Comparison of ENCODE assay signal across 8 mouse cellular contexts in the genomic region with DNA sequence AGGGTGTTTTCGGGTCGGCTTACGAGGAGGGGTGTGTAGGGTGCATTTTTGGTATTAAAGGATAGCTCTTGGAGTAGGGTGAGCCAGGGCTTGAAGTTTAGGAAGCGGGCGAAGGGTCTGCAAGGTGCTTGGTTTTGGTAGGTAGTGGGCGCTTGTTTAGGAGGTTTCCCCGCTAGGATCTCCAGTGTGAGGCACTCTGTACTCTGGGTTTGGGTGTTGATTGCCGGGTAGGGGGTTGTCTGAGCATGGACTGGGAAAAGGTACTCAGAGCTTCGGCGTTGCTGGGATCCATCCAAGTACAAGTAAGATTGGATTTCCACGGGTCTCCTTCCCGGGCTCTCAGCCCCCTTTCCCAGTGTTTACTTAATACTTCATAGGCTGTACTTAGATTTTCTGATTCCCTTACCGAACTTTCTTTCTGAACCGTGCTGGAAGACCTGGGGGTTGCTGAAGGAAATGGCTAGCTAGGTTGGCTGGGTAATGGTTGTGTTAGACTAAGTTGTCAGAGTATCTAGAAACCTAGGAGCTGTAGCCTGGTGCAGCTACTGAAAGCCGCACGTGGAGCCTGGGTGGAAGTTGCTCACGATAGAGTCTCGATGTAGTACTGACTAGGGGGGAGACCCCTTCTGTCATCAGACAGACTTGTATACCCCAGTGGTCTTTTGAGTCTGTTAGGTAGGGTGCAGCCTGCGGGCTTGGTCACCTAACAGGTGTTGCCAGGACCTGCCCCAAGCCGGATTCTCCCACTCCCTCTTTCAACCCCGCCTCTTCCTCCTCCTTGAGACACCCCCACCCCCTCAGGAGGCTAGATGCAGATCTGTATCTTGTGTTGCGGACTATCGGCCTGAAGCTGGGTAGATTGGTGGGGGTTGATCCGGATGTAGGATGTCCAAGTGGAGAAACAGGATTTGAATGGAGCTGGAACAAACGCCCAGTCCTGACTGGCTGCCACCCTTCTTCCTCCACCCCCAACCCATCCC. TPM values are rescaled to one million over a fixed set of nuclear protein-coding genes. Genes with fewer than 3 reads are reported as not detected.
DNase-seq lines count a peak whose midpoint lies in the region; ATAC-seq and TF ChIP-seq lines count a peak whose summit lies in the region.

No protein-coding gene starts in this region.

- H3K27ac ChIP-seq in cortical plate, adult 2 months (ENCODE audit: insufficient read depth, low read length) = peak overlapping the region; percentile 82
- no peak overlapping the region for H3K27ac ChIP-seq in hindbrain, embryonic 13.5 days
- H3K27ac ChIP-seq in liver, embryonic 12.5 days = no peak overlapping the region
- 0 out of 2 replicates have a peak overlapping the region, but pooled peaks have one; percentile 14 for H3K27ac ChIP-seq in neural tube, embryonic 15.5 days (replicated peaks)

- peak; percentile 7; the same call in 1 of the 2 replicates for TF ChIP-seq POLR2A in cortical plate, adult 2 months (IDR thresholded peaks at IDR 0.05; ENCODE audit: extremely low read depth, insufficient read depth, low read length)

- DNase-seq in heart, adult 11 months = peak; percentile 96
- DNase-seq in heart, postnatal 25 days (ENCODE audit: low spot score) = no peak
- no peak for DNase-seq in layer of hippocampus, postnatal 14 days (ENCODE audit: low spot score in 2 of 2)
- DNase-seq in spleen, postnatal 4 days (ENCODE audit: low spot score in 2 of 2) = no peak

- H3K9me3 ChIP-seq in hindbrain, embryonic 13.5 days = no peaks in the 10 kb centered on the region
- H3K9me3 ChIP-seq in liver, embryonic 12.5 days (replicated peaks) = no peaks in the 10 kb centered on the region
- H3K9me3 ChIP-seq in neural tube, embryonic 15.5 days (replicated peaks) = no peaks in the 10 kb centered on the region

- no peak for TF ChIP-seq CTCF in cortical plate, adult 2 months (IDR thresholded peaks at IDR 0.05; ENCODE audit: extremely low read depth, insufficient read depth, low read length)

- H3K9ac ChIP-seq in hindbrain, embryonic 13.5 days = peak overlapping the region; percentile 71
- H3K9ac ChIP-seq in liver, embryonic 12.5 days = peak overlapping the region; percentile 48; the same call in 1 of the 2 replicates
- H3K9ac ChIP-seq in neural tube, embryonic 15.5 days (replicated peaks) = peak overlapping the region; percentile 58

- intact Hi-C loops in heart, postnatal 25 days (cut with DNase I) = loop anchor here (2.0 kb wide), 2 partner anchors 15 to 27 kb away; no protein-coding TSS in a partner anchor

- H3K4me2 ChIP-seq in hindbrain, embryonic 13.5 days = peak overlapping the region; percentile 89
- H3K4me2 ChIP-seq in liver, embryonic 12.5 days = peak overlapping the region; percentile 74
- H3K4me2 ChIP-seq in neural tube, embryonic 15.5 days = peak overlapping the region; percentile 88

- 6% methylated on average over 25 of the region's 25 CpGs for WGBS in hindbrain, embryonic 13.5 days
- 2% methylated on average over 25 of the region's 25 CpGs for WGBS in liver, embryonic 12.5 days (ENCODE audit: insufficient replicate concordance)
- WGBS in neural tube, embryonic 15.5 days = 7% methylated on average over 25 of the region's 25 CpGs

- peak overlapping the region; percentile 71 for H3K4me3 ChIP-seq in cortical plate, adult 2 months (ENCODE audit: insufficient read depth, low read length)
- peak overlapping the region; percentile 53 for H3K4me3 ChIP-seq in hindbrain, embryonic 13.5 days
- H3K4me3 ChIP-seq in liver, embryonic 12.5 days = peak overlapping the region; percentile 52
- H3K4me3 ChIP-seq in neural tube, embryonic 15.5 days (replicated peaks) = peak overlapping the region; percentile 45

- H3K4me1 ChIP-seq in cortical plate, adult 2 months (ENCODE audit: control insufficient read depth, insufficient read depth, low read length) = 0 out of 2 replicates have a peak, but pooled peaks cover 5% of the 10 kb centered on the region
- H3K4me1 ChIP-seq in hindbrain, embryonic 13.5 days (replicated peaks) = peaks cover 19% of the 10 kb centered on the region
- peaks cover 24% of the 10 kb centered on the region for H3K4me1 ChIP-seq in liver, embryonic 12.5 days
- peaks cover 18% of the 10 kb centered on the region for H3K4me1 ChIP-seq in neural tube, embryonic 15.5 days

- ATAC-seq in hindbrain, embryonic 13.5 days (ENCODE audit: low FRiP score) = peak; percentile 19; the same call in 1 of the 2 replicates
- ATAC-seq in liver, embryonic 12.5 days = no peak
- ATAC-seq in neural tube, embryonic 15.5 days (ENCODE audit: low FRiP score) = 0 out of 2 replicates have a peak, but pooled peaks have one; percentile 26

- peaks cover 49% of the 10 kb centered on the region for H3K27me3 ChIP-seq in hindbrain, embryonic 13.5 days
- peaks cover 57% of the 10 kb centered on the region for H3K27me3 ChIP-seq in liver, embryonic 12.5 days (replicated peaks)
- H3K27me3 ChIP-seq in neural tube, embryonic 15.5 days (replicated peaks) = peaks cover 34% of the 10 kb centered on the region

- H3K36me3 ChIP-seq in hindbrain, embryonic 13.5 days = peaks cover 17% of the 10 kb centered on the region
- H3K36me3 ChIP-seq in liver, embryonic 12.5 days = peaks cover 4% of the 10 kb centered on the region; the same call in 1 of the 2 replicates
- peaks cover 8% of the 10 kb centered on the region; the same call in 1 of the 2 replicates for H3K36me3 ChIP-seq in neural tube, embryonic 15.5 days

RNA-seq across cellular contexts. Expression of a gene that starts 13.3 kb away (rescaled TPM):
- 1 to 10 TPM; 5.5 to 6.3 TPM for total RNA-seq in heart, postnatal 25 days (2021)
- 76.6 and 103 TPM in 2 replicates for polyA plus RNA-seq in cortical plate, adult 2 months (2012; rRNA removed)
- 4.9 and 5.0 TPM in 2 replicates for polyA plus RNA-seq in hindbrain, embryonic 13.5 days (2015; fragmentation: Nextera tagmentation; extraction: Ambion mirVana)
- polyA plus RNA-seq in liver, embryonic 12.5 days (2016; fragmentation: Nextera tagmentation; extraction: Ambion mirVana) = 0.83 and 1.0 TPM in 2 replicates
- 7.9 and 10.6 TPM in 2 replicates for polyA plus RNA-seq in neural tube, embryonic 15.5 days (2015; fragmentation: Nextera tagmentation; extraction: Ambion mirVana)
- 10 to 100 TPM; 34.5 to 54.4 TPM for total RNA-seq in layer of hippocampus, postnatal 14 days (2021)

RNA-seq across cellular contexts. Expression of a gene that starts 16.7 kb away (rescaled TPM):
- 10 to 100 TPM; 21.5 to 25.0 TPM for total RNA-seq in heart, postnatal 25 days (2021)
- polyA plus RNA-seq in cortical plate, adult 2 months (2012; rRNA removed) = 55.3 and 56.0 TPM in 2 replicates
- 82.9 and 84.6 TPM in 2 replicates for polyA plus RNA-seq in hindbrain, embryonic 13.5 days (2015; fragmentation: Nextera tagmentation; extraction: Ambion mirVana)
- 31.5 and 31.7 TPM in 2 replicates for polyA plus RNA-seq in liver, embryonic 12.5 days (2016; fragmentation: Nextera tagmentation; extraction: Ambion mirVana)
- polyA plus RNA-seq in neural tube, embryonic 15.5 days (2015; fragmentation: Nextera tagmentation; extraction: Ambion mirVana) = 77.2 TPM in 2 replicates
- total RNA-seq in layer of hippocampus, postnatal 14 days (2021) = 10 to 100 TPM; 45.9 to 47.3 TPM

RNA-seq across cellular contexts. Expression of a gene that starts 25.7 kb away (rescaled TPM):
- 1 to 10 TPM; 1.3 to 1.5 TPM for total RNA-seq in heart, postnatal 25 days (2021)
- polyA plus RNA-seq in cortical plate, adult 2 months (2012; rRNA removed) = 0.13 and 0.23 TPM in 2 replicates
- 0.56 and 0.66 TPM in 2 replicates for polyA plus RNA-seq in hindbrain, embryonic 13.5 days (2015; fragmentation: Nextera tagmentation; extraction: Ambion mirVana)
- polyA plus RNA-seq in liver, embryonic 12.5 days (2016; fragmentation: Nextera tagmentation; extraction: Ambion mirVana) = 0.17 and 0.19 TPM in 2 replicates
- 0.44 and 0.63 TPM in 2 replicates for polyA plus RNA-seq in neural tube, embryonic 15.5 days (2015; fragmentation: Nextera tagmentation; extraction: Ambion mirVana)
- total RNA-seq in layer of hippocampus, postnatal 14 days (2021) = under 1 TPM; 0.28 to 0.69 TPM

RNA-seq across cellular contexts. Expression of a gene that starts 43.4 kb away (rescaled TPM):
- total RNA-seq in heart, postnatal 25 days (2021) = 10 to 100 TPM in 1 of 2 experiments, 1 to 10 TPM in 1; 9.4 to 12.3 TPM
- polyA plus RNA-seq in cortical plate, adult 2 months (2012; rRNA removed) = 39.7 and 41.0 TPM in 2 replicates
- 1.7 and 1.8 TPM in 2 replicates for polyA plus RNA-seq in hindbrain, embryonic 13.5 days (2015; fragmentation: Nextera tagmentation; extraction: Ambion mirVana)
- 0.81 and 1.3 TPM in 2 replicates for polyA plus RNA-seq in liver, embryonic 12.5 days (2016; fragmentation: Nextera tagmentation; extraction: Ambion mirVana)
- polyA plus RNA-seq in neural tube, embryonic 15.5 days (2015; fragmentation: Nextera tagmentation; extraction: Ambion mirVana) = 2.2 and 2.5 TPM in 2 replicates
- 10 to 100 TPM; 53.4 to 55.2 TPM for total RNA-seq in layer of hippocampus, postnatal 14 days (2021)

Comparison
In these comparisons a context has a peak if more than half of its experiments do, and no peak if none do; other contexts are left out.
1. H3K27ac ChIP-seq: peak in cortical plate, adult 2 months (single experiment) and neural tube, embryonic 15.5 days (single experiment); none in hindbrain, embryonic 13.5 days (single experiment) and liver, embryonic 12.5 days (single experiment).
2. Peak in every context shown above with its lines, with median percentiles within 50 percentile points of each other: H3K4me3 ChIP-seq, H3K4me2 ChIP-seq and H3K9ac ChIP-seq.